Mouse (Mus musculus): ENCODE measurements around the gene Ost4. TPM values are rescaled to one million over a fixed set of nuclear protein-coding genes. Genes with fewer than 3 reads are reported as not detected.

Ost4 gene
- total RNA-seq, 4 experiments from 2014 or later: 140 to 164 (median 156) TPM

DNA sequence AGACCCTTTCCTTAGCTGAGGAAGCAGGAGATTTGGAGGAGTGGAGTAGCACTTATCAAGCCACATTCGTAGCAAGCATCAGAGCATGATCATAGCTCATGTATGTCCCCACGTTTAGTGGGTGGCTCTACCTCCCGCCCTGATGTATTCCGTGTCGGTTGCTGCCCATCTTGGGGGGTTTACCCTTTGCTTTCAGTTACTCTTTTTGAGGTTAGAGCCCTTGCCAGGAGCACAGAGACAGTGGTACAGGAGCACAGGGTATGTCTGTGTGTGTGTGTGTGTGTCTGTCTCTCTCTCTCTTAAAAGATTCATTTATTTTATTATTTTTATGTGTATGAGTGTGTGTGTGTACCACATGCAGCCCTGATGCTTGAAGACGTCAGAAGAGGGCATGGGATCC is 15.5 kb upstream of the Ost4 start:
- no peak for DNase-seq (ENCODE audit: low spot score)

DNA sequence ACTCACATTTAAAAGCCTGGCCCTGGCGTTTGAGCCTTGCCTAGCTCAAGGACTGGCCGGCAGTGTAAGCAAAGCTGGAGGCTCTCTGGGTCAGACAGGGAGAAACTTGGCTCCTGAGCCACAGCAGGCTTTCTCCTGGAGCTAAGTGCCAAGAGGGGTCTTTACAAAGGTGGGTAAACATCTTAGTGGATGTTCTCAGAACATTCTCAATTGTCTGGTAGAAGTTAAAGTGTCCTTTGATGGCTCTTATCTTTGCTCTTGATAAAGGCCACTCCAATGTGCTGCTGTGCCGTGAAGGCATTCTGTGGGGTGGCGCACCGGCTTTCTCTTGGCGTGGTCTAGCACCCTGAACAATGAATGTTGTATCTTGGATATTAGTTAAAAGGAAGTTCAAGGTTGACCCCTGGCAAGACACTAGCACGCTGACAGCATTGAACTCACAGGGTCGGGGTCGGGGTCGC is 15.0 kb upstream of the Ost4 start:
- DNase-seq (ENCODE audit: low spot score): no peak

DNA sequence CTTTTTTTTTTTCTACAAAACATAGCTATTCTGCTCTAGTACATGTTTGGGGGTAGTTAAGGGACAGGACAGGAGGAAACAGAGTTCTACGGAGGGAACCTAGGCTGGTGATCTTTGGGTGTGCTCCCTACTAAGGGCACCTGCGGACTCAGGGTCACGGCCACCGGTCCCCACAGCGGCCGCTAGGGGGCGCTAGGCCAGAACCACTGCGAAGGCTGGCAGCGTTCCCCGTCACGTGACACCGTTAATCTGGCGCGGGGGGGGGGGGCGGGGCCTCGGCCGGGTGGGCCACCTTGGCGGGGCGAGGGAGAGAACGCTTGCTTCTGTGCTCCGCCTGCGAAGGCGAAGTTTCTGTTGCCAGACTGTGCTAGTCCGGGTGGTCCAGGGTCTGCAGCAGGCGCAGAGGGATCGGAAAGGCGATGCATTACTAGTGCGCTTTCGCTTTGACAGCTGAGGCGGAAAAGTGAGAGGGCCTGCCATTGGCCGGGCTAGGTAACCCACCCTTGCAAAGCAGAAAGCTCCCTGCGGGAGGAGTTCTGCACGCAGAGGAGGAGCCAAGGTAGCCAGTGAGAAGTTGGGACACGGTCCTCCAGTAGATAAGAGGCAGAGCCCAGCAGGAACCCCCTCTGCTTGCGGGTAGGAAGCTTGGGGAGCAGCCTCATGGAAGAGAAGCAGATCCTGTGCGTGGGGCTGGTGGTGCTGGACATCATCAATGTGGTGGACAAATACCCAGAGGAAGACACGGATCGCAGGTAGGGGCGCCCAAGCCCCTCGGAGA is 13.9 kb upstream of the Ost4 start, which contains the start of gene Khk:
Gene Khk (plus strand): TSS at position 176 of the 778 bp plus-strand sequence.
- peak; percentile 87 for DNase-seq (ENCODE audit: low spot score)

DNA sequence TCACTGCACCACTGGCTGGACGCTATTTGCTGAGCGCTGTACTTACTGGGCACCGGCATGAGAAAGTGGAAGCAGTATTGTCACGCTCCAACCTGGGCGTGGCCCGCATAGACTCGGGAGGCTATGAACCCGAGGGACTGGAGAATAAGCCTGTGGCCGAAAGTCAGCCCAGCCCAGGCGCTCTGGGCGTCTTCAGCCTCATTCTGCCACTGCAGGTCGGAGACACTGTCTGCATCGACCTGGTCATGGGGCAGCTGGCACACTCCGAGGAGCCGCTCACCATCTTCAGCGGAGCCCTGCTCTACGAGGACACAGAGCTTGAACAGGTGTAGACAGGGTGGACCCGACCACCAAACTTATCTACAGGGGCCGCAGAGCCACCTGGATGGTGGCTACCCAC is 13.0 kb upstream of the Ost4 start:
- DNase-seq (ENCODE audit: low spot score): no peak

DNA sequence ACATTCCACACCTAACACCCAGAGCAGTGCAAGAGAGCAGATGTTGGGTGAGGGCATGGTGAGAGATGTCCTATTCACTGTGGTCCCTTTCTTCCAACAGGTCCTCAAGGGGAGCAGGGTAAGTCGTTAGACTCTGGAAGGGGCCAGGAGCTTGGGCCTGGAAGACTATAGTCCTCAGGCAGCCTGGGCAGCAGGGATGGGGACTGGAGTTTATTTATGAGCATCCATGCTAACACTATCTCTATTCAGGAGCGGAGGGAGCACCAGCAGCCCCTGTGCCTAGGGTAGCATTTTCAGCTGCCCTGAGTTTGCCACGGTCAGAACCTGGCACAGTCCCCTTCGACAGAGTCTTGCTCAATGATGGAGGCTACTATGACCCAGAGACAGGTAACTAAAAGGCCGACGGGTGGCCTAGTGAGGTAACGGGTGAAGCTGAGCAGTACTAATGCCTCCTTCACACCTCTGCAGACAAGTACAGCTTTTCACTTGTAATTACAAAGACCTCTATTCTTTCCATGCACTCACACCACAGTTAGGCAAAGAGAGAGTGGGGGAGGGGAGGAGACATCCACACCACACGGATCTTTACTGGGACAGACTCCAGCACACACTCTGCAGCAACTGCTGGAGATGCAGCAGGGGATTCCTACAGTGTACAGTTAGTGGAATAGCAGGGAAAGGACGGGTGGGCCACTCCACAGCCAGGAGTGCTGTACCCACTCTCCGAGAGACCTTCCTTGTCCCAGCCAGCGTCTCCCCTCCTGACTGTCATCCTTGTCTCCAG is 12.4 kb upstream of the Ost4 start:
- DNase-seq (ENCODE audit: low spot score): no peak

DNA sequence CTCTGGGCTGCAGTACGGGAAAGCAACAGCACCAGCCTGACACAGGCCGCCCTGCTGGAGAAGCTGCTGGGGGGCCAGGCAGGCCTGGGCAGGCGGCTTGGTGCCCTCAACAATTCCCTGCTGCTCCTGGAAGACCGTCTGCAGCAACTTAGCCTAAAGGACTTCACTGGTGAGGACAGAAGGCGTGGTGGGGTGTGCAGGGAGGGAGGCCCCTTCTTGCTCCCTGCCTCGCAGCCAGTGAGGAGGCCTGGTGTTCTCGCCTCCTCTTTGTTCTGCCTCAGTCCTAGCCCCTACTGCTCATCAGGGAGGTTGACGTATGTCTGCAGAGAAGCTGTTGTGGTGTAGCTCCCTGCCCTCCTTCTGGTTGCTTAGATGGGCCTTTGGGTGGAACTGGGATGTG is 11.1 kb upstream of the Ost4 start:
- no peak for DNase-seq (ENCODE audit: low spot score)

DNA sequence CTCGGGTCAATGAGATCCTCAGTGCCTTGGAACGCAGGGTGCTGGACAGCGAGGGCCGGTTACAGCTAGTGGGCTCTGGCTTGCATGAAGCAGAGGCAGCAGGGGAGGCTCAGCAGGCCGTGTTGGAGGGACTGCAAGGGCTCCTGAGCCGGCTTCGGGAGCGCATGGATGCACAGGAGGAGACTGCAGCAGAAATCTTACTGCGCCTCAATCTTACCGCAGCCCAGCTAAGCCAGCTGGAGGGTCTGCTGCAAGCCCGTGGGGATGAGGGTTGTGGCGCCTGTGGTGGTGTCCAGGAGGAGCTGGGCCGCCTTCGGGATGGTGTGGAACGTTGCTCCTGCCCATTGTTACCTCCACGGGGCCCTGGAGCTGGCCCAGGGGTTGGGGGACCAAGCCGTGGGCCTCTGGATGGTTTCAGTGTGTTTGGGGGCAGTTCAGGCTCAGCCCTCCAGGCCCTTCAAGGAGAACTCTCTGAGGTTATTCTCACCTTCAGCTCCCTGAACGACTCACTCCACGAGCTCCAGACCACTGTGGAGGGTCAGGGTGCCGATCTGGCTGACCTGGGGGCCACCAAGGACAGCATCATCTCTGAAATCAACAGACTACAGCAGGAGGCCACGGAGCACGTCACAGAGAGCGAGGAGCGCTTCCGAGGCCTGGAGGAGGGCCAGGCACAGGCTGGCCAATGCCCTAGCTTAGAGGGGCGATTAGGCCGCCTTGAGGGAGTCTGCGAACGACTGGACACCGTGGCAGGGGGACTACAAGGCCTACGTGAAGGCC is 10.5 kb upstream of the Ost4 start:
- DNase-seq (ENCODE audit: low spot score): no peak

DNA sequence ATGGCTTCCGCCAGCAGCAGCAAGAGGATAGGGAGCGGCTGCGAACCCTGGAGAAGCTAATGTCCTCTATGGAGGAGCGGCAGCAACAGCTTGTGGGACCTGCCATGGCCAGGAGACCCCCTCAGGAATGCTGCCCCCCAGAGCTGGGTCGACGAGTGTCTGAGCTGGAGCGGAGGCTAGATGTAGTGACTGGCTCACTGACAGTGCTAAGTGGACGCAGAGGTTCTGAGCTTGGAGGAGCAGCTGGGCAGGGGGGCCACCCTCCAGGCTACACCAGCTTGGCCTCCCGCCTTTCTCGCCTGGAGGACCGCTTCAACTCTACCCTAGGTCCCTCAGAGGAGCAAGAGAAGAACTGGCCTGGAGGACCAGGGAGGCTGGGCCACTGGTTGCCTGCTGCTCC is 9.8 kb upstream of the Ost4 start:
- no peak for DNase-seq (ENCODE audit: low spot score)

DNA sequence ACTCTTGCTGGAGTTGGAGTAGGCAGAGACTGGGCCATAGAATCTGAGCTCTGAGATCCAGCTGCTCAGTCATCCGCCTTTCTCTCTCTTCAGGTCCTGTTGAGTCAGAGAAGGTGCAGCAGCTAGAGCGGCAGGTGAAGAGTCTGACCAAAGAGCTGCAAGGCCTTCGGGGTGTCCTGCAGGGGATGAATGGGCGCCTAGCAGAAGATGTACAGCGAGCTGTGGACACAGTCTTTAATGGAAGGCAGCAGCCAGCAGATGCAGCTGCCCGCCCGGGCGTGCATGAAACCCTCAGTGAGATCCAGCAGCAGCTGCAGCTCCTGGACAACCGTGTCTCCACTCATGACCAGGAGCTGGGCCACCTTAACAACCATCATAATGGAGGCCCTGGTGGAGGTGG is 9.3 kb upstream of the Ost4 start:
- no peak for DNase-seq (ENCODE audit: low spot score)

DNA sequence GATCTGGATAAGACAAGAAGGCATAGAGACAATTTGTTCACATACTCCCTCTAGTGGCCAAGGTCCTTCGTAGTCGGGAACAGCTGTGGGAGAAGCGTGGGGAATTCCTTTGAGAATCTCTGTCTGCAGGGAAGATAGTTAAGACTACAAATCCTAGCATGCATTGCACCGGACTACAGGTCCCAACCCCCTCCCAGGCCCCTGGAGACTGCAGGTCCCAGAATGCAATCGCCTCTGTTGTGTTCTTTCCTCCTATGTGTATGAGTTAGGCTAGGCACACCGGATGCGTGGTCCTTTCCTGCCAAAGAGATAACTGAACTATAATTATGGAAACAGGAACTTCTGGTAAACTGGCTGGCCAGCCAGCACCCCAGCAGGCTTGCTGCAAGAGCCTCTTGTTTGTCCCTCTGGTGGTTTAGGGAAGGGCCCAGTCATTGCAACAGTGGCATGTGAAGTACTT is 8.4 kb upstream of the Ost4 start:
- DNase-seq (ENCODE audit: low spot score): peak; percentile 97

DNA sequence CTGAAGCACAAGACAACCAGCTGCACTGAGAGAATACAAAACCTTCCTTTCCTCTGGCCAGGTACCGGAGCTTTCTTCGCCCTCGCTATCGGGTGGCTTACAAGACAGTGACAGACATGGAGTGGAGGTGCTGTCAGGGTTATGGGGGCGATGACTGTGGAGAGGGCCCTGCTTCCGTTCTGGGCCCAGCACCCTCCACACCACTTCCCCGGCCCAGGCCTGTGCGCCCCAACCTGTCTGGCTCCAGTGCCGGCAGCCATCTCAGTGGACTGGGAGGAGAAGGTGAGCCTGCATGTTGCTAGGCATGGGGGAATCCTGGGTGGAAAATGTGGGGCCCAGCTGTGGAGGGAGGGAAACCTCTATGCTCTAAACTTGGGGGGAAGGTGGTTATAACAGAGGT is 7.9 kb upstream of the Ost4 start:
- no peak for DNase-seq (ENCODE audit: low spot score)

DNA sequence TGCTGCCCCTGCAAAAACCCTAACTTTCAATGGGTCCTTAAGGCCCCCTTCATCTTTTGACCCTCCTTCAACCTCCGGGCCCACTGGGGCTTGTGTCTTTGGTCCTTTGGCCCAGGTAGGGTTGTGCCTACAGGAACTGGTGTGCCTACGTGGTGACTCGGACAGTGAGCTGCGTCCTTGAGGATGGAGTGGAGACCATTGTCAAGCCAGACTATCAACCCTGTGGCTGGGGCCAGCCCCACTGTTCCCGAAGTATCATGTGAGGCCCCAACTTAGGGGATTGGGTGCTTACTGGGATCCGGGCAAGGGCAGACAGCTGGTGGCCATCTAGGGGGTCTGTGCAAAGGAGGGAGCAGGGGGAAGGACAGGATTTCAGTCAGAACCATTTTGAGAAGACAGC is 7.3 kb upstream of the Ost4 start:
- DNase-seq (ENCODE audit: low spot score): no peak

DNA sequence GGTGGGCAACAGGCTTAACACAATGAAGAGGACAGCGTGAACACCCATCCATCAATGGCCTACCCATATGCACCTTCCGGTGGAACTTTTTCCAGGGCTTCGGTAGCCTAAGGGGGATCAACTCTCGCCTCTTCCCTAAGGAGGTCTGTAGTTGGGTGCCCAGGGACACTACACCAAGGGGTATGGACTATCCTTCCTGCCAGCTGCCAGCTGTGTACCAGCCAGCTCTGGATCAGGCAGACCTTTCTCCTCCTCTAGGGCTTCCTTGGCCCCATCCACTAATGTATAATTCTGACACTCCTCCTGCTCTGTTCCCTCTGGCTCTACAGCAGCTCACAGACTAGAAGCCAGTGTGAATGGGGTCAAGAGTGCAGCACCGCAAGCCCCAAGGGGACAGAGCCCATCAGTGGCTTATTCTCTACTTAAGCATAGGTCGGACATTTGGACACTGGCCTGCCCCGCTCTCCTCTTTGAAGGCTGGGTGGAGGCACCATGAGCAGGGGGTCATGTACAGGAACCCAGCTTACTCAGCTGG is 6.6 kb upstream of the Ost4 start:
- no peak for DNase-seq (ENCODE audit: low spot score)

DNA sequence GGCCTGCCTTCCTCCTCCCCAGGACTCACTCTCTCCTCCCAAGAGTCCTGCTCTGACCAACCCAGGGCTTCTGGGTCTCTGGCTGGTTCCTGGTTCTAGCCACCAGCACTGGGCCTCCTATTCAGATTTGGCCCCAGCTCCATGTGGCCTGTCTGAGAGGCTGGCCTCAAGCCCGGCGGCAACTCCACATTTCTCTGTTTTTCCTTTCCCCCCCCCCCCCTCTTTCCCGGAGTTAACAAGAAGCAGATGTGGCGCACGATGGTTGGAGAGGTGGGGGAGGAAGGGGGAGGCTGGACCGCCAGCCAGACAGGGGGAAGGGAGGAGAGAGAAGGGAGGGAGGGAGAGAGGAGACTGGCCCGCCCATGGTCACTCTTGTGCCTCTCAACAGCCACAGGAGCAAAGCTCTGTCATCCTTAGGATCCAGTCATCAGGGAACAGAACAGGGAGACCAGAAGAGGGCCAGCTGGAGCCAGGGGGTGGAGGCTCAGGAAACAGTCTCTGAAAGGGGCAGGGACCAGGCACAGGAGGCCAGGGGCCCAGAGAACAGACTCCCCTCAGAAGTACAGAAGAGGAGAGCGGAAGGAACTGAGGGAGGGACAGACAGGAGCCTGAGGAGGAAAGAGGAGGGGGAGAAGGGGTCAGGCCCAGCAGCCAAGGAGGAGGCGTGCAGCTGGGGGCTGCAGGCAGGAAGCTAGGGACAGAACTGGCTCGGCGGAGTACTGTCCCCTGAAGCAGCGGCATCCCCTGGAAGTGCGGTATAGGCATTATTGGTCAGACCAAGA is 5.7 kb upstream of the Ost4 start, which contains the start of gene Emilin1:
Gene Emilin1 (plus strand): TSS at position 343 of the 782 bp plus-strand sequence.
- peak; percentile 78 for DNase-seq (ENCODE audit: low spot score)

DNA sequence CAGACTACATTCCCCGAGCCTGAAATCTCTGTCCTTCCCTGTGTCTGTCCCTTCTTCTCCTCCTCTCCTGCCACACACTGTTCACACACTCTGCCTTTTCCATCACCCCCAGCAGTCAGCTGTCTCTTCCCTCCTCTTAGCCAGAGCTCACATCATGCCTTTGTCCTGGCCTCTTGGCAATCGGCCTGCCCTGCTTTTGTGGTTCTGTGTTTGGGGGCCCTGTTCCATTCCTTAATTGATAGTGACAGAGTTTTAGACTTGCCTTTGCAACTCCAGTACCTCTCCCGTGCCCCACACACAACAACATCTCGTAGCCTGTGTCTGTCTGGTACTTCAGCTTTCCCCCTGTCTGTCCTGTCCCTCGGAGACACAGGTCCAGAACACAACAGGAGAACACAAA is 4.6 kb upstream of the Ost4 start:
- DNase-seq (ENCODE audit: low spot score): no peak

DNA sequence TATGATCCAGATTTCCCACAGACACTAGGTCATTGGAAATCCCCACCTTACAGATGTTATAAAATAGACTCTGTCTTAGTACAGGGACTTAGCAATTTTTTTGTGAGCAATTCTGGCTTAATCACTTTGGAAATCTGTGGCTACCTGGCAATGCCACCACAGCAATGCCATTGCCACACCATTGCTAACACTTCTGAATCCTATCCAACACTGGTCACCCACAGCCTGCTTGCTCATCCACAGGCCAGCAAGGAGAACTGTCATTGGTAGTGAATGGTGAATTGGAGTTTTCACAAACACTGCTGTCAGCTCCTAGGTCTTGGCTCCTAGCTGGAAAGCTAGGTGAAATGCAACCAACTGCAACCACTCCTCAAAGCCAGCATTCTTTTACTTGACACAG is 2.9 kb upstream of the Ost4 start:
- no peak for DNase-seq (ENCODE audit: low spot score)

DNA sequence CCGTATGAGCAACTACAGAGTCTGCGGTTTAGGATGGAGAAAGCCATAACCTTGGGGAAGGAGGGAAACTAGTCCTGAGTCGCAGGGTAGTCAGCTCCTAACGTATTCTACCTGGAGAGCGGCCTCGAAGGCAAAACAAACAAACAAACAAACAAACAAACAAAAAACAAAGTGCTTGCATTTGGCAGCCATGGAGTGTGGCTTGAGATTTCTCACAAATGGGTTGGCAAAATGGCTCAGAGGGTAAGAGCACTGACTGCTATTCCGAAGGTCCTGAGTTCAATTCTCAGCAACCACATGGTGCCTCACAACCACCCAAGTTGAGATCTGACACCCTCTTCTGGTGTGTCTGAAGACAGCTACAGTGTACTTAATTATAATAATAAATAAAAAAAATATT is 2.3 kb upstream of the Ost4 start:
- no peak for DNase-seq (ENCODE audit: low spot score)

DNA sequence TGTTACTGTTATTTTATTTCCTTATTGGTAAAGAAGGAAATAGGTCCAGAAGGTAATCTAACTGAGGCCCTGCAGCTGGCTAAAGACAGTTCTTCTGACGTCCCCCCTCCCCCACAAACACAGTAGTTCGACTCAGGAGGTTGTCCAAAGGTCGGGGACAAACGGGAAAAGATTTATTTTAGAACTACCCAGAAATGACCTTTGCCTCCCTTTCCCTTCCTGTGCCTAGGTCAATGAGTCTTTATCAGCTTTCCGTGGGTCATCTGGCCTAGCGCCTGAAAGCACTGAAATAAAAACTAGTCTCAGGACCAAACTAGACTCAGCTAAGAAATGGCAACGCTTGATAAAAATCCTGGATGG is 1.7 kb upstream of the Ost4 start:
- peak; percentile 61 for DNase-seq (ENCODE audit: low spot score)

DNA sequence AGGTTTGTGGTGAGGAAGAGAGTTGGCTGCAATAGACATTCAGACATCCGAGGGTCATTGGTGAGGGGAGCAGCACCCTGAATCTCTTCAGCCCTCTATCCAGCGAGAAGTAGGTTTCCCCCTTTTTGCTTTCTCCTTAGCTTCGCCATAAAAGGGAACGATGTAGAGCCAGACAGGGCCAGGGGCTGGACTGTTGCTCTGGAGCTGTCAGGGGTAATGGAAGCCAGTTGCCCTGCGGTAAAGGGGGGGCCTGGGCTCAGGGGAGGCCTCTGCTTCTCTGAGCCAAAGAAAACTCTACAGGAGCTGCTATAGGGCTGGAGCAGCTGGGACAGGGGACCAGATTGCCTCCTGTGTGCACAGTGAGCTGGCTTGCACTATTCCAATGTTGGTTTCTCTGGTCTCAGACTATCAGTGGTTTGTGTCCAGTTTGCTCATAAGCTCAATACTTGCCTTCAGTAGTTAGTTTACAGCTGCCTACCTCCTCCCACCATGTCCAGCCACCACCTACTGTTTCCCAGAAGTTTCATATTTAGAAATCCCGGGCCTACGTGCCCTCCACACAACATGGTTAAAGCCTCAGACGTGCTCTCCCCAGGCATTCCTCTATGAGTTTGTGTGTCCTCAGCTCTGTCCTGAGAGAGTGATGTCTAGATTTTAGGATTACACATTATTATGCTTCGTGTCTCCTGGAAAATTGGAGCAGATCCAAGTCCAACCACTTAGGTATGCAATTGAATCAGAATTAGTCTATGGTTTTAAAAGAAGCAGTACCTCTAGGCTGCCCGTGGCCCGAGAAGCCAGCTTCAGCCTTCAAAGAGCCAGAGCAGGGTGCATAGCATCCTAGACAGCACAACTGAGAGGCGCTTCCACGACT is 1.1 kb upstream of the Ost4 start:
- DNase-seq (ENCODE audit: low spot score): peak; percentile 75

DNA sequence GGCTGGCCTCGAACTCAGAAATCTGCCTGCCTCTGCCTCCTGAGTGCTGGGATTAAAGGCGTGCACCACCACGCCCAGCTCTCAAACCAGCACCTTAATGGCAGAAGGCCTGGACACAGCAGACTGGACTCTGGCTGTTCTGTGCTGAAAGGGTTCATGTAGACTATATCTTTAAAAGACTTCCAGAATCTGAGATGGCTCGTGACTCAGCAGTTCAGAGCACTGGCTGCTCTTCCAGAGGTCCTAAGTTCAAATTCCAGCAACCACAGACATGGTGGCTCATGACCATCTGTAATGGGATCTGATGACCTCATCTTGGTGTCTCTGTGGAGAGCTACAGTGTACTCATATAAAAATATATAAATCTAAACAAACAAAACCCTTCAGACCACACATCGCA is 5.7 kb downstream of the Ost4 start:
- DNase-seq (ENCODE audit: low spot score): no peak

Measured in heart, adult 8-10 months (tissue).